8 mouse cellular contexts compared by ENCODE assay signal in genomic region chr5:113874063-113875024, GRCm38 (mm10). TPM values are rescaled to one million over a fixed set of nuclear protein-coding genes. Genes with fewer than 3 reads are reported as not detected.
DNase-seq lines count a peak whose midpoint lies in the region; ATAC-seq and TF ChIP-seq lines count a peak whose summit lies in the region.

No protein-coding gene starts in this region.

- H3K4me3 ChIP-seq in kidney, embryonic 16.5 days (ENCODE audit: low read length) = no peak overlapping the region
- peak overlapping the region; percentile 13; the same call in 1 of the 2 replicates for H3K4me3 ChIP-seq in hindbrain, embryonic 12.5 days
- H3K4me3 ChIP-seq in midbrain, embryonic 16.5 days (ENCODE audit: low read depth, low read length) = no peak overlapping the region

- peaks cover 13% of the 10 kb centered on the region for H3K36me3 ChIP-seq in kidney, embryonic 16.5 days (ENCODE audit: insufficient read depth, low read length)
- H3K36me3 ChIP-seq in hindbrain, embryonic 12.5 days = peaks cover 27% of the 10 kb centered on the region
- peaks cover 9% of the 10 kb centered on the region; the same call in 1 of the 2 replicates for H3K36me3 ChIP-seq in midbrain, embryonic 16.5 days (ENCODE audit: control insufficient read depth, insufficient read depth, low read length)

- no peak for TF ChIP-seq POLR2A in brain, embryonic 14.5 days (IDR thresholded peaks at IDR 0.05; ENCODE audit: borderline replicate concordance, extremely low read depth, insufficient read depth, insufficient read length, poor library complexity, severe bottlenecking)

- peak overlapping the region; percentile 24 for H3K4me2 ChIP-seq in kidney, embryonic 16.5 days (replicated peaks; ENCODE audit: low read depth, low read length)
- peak overlapping the region; percentile 44 for H3K4me2 ChIP-seq in hindbrain, embryonic 12.5 days (replicated peaks)
- peak overlapping the region; percentile 49; the same call in 1 of the 2 replicates for H3K4me2 ChIP-seq in midbrain, embryonic 16.5 days (ENCODE audit: low read length)

- peak overlapping the region; percentile 89 for H3K27ac ChIP-seq in kidney, embryonic 16.5 days (ENCODE audit: low read length)
- peak overlapping the region; percentile 98 for H3K27ac ChIP-seq in hindbrain, embryonic 12.5 days
- peak overlapping the region; percentile 98 for H3K27ac ChIP-seq in midbrain, embryonic 16.5 days (ENCODE audit: low read length)

- no peaks in the 10 kb centered on the region for H3K9me3 ChIP-seq in kidney, embryonic 16.5 days (ENCODE audit: low read length)
- no peaks in the 10 kb centered on the region for H3K9me3 ChIP-seq in hindbrain, embryonic 12.5 days (replicated peaks)
- H3K9me3 ChIP-seq in midbrain, embryonic 16.5 days (replicated peaks; ENCODE audit: control insufficient read depth, low read length, poor library complexity, severe bottlenecking) = no peaks in the 10 kb centered on the region

- TF ChIP-seq CTCF in brain, embryonic 14.5 days (IDR thresholded peaks at IDR 0.05; ENCODE audit: borderline replicate concordance, extremely low read depth, insufficient read depth, insufficient read length) = no peak

- H3K27me3 ChIP-seq in kidney, embryonic 16.5 days (ENCODE audit: insufficient read depth, low read length) = no peaks in the 10 kb centered on the region
- no peaks in the 10 kb centered on the region for H3K27me3 ChIP-seq in hindbrain, embryonic 12.5 days
- H3K27me3 ChIP-seq in midbrain, embryonic 16.5 days (ENCODE audit: control insufficient read depth, insufficient read depth, low read depth, low read length) = no peaks in the 10 kb centered on the region

- no peak for DNase-seq in kidney, postnatal 14 days
- DNase-seq in brain, embryonic 14.5 days (ENCODE audit: low read depth) = peak; percentile 51
- no peak for DNase-seq in urinary bladder, postnatal 4 days (ENCODE audit: low spot score in 2 of 2)
- DNase-seq in frontal cortex, postnatal 25 days (ENCODE audit: low spot score in 2 of 2) = no peak
- DNase-seq in yolk sac, embryonic 10.5 days (ENCODE audit: low spot score) = no peak

- peaks cover 54% of the 10 kb centered on the region for H3K4me1 ChIP-seq in kidney, embryonic 16.5 days (ENCODE audit: insufficient read depth, low read length)
- H3K4me1 ChIP-seq in hindbrain, embryonic 12.5 days = peaks cover 81% of the 10 kb centered on the region
- peaks cover 54% of the 10 kb centered on the region for H3K4me1 ChIP-seq in midbrain, embryonic 16.5 days (ENCODE audit: control insufficient read depth, insufficient read depth, low read length)

- peak overlapping the region; percentile 53; the same call in 1 of the 2 replicates for H3K9ac ChIP-seq in kidney, embryonic 16.5 days (replicated peaks; ENCODE audit: low read length)
- peak overlapping the region; percentile 58 for H3K9ac ChIP-seq in hindbrain, embryonic 12.5 days
- H3K9ac ChIP-seq in midbrain, embryonic 16.5 days (ENCODE audit: low read depth, low read length) = peak overlapping the region; percentile 65

- WGBS in kidney, embryonic 16.5 days = 48% methylated on average over 19 of the region's 19 CpGs
- 44% methylated on average over 19 of the region's 19 CpGs for WGBS in hindbrain, embryonic 12.5 days
- WGBS in midbrain, embryonic 16.5 days = 43% methylated on average over 19 of the region's 19 CpGs

- ATAC-seq in kidney, embryonic 16.5 days (ENCODE audit: low FRiP score, low TSS enrichment) = no peak
- ATAC-seq in hindbrain, embryonic 12.5 days (ENCODE audit: low FRiP score) = no peak
- ATAC-seq in midbrain, embryonic 16.5 days = no peak

RNA-seq across cellular contexts. Expression of gene Coro1c, which starts 34.2 kb away (rescaled TPM):
- polyA plus RNA-seq in kidney, embryonic 16.5 days (2015; fragmentation: Nextera tagmentation; extraction: Ambion mirVana) = 122 and 126 TPM in 2 replicates
- polyA plus RNA-seq in brain, embryonic 14.5 days (2012; rRNA removed) = 136 and 202 TPM in 2 replicates
- polyA plus RNA-seq in hindbrain, embryonic 12.5 days (2016; fragmentation: Nextera tagmentation; extraction: Ambion mirVana) = 226 and 233 TPM in 2 replicates
- polyA plus RNA-seq in midbrain, embryonic 16.5 days (2015; fragmentation: Nextera tagmentation; extraction: Ambion mirVana) = 201 and 209 TPM in 2 replicates

RNA-seq across cellular contexts. Expression of gene Selplg, which starts 41.9 kb away (rescaled TPM):
- 2.4 TPM in 2 replicates for polyA plus RNA-seq in kidney, embryonic 16.5 days (2015; fragmentation: Nextera tagmentation; extraction: Ambion mirVana)
- polyA plus RNA-seq in brain, embryonic 14.5 days (2012; rRNA removed) = 0.88 and 1.3 TPM in 2 replicates
- 1.3 and 2.3 TPM in 2 replicates for polyA plus RNA-seq in hindbrain, embryonic 12.5 days (2016; fragmentation: Nextera tagmentation; extraction: Ambion mirVana)
- polyA plus RNA-seq in midbrain, embryonic 16.5 days (2015; fragmentation: Nextera tagmentation; extraction: Ambion mirVana) = 1.6 and 2.0 TPM in 2 replicates
